Mouse (Mus musculus) stomach, embryonic 14.5 days (tissue): ENCODE data around the gene Tfcp2. TPM values are rescaled to one million over a fixed set of nuclear protein-coding genes. Genes with fewer than 3 reads are reported as not detected.
"Not testable (repeated sequence)": the region's sequence is repeated elsewhere in the genome, so short reads cannot be mapped to it uniquely, and the experiment has no call there.

ENCODE experiments used
- ATAC-seq: fragments of 200-750 bp; cut with Nextera tagmentation; 2 replicates; pipeline ENCODE4 v1.8.0; 2017; ENCODE audit warnings: low read depth, moderate TSS enrichment; ENCODE audit not compliant: insufficient number of reproducible peaks, insufficient read depth, low FRiP score
- H3K27ac ChIP-seq: fragments of 300-500 bp; sonication (generic); 2 replicates; pipeline ENCODE4 v1.5.1; 2014; ENCODE audit warnings: mild to moderate bottlenecking, low read length, moderate library complexity, mixed read lengths
- H3K27me3 ChIP-seq: fragments of 300-500 bp; sonication (generic); 2 replicates; pipeline ENCODE4 v1.6.1; 2014; ENCODE audit warnings: low read length, control low read depth, mixed read lengths; ENCODE audit not compliant: control insufficient read depth, insufficient read depth
- H3K36me3 ChIP-seq: fragments of 300-500 bp; sonication (generic); 2 replicates; pipeline ENCODE4 v1.6.1; 2014; ENCODE audit warnings: mild to moderate bottlenecking, control low read depth, low read length, moderate library complexity, mixed read lengths; ENCODE audit not compliant: control insufficient read depth, insufficient read depth
- H3K4me1 ChIP-seq: fragments of 300-500 bp; sonication (generic); 2 replicates; pipeline ENCODE4 v1.6.1; 2014; ENCODE audit warnings: low read length, control low read depth, mixed read lengths; ENCODE audit not compliant: control insufficient read depth, insufficient read depth
- H3K4me2 ChIP-seq: fragments of 300-500 bp; sonication (generic); replicated peaks from 2 replicates; pipeline ENCODE4 v1.6.1; 2014; ENCODE audit warnings: low read depth, low read length, control low read depth
- H3K4me3 ChIP-seq: fragments of 300-500 bp; sonication (generic); 2 replicates; pipeline ENCODE4 v1.5.1; 2014; ENCODE audit warnings: low read depth, low read length, control low read depth
- H3K9ac ChIP-seq: fragments of 300-500 bp; sonication (generic); replicated peaks from 2 replicates; pipeline ENCODE4 v1.6.1; 2014; ENCODE audit warnings: low read depth, mild to moderate bottlenecking, control low read depth, low read length, moderate library complexity, mixed read lengths
- H3K9me3 ChIP-seq: fragments of 300-500 bp; sonication (generic); 2 replicates; pipeline ENCODE4 v1.6.1; 2016; ENCODE audit warnings: low read depth, low read length, control low read depth; ENCODE audit not compliant: control insufficient read depth
- WGBS: fragments of 180-500 bp; shearing (Covaris S2); extraction: QIAGEN DNeasy Blood & Tissue Kit; methylation state at CpG from one replicate; pipeline ENCODE4 v1.1.7; 2014; 5-methylcytosine and 5-hydroxymethylcytosine counted together
- polyA plus RNA-seq: library from polyadenylated mRNA; unstranded; fragments of >200 nt; fragmentation: Nextera tagmentation; extraction: Ambion mirVana; gene quantifications from 2 replicates; pipeline ENCODE4 v1.2.1, GENCODE M21; 2014

Gene Tfcp2
- polyA plus RNA-seq, 1 experiment from 2014 or later = 30.1 TPM

DNA sequence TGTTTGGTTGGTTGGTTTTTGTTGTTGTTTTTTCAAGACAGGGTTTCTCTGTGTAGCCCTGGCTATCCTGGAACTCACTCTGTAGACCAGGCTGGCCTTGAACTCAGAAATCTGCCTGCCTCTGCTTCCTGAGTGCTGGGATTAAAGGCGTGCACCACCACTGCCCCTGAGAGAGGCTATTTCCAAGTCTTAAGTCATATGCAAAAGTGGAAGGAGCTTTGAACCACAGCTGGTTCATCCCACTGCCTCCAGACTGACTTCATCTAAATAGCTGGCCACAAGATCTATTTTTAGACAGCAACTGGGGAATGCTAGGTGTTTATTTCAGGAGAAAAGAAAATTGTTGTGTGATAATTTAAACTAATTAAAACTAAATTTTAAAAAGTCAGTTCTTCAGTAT is 63.5 kb downstream of the Tfcp2 start:
- ATAC-seq, H3K27me3 ChIP-seq, H3K9ac ChIP-seq, H3K4me3 ChIP-seq, H3K27ac ChIP-seq, H3K9me3 ChIP-seq, H3K4me2 ChIP-seq: not testable (repeated sequence)
- 83% methylated on average over 1 of the region's 1 CpGs for WGBS
- H3K4me1 ChIP-seq = peaks cover 34% of the 10 kb centered on the region
- peaks cover 43% of the 10 kb centered on the region for H3K36me3 ChIP-seq

DNA sequence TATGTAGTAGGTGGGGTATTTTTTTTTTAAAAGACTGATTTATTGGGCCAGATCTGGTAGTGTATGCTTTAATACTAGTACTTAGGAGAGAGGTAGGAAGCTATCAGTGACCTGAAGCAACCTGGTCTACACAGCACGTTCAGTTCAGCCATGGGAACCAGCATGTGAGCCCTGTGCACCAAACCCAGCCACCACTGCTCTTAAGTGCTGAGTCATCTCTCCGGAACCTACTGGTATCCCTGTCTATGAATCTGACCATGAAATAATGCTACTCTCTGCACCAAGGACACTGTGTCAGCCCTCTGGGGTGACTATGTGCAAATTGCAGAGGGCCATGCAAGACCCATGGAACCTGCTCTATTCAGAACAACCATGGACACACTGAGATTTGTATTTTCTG is 64.8 kb downstream of the Tfcp2 start:
- H3K27me3 ChIP-seq = no peaks in the 10 kb centered on the region

DNA sequence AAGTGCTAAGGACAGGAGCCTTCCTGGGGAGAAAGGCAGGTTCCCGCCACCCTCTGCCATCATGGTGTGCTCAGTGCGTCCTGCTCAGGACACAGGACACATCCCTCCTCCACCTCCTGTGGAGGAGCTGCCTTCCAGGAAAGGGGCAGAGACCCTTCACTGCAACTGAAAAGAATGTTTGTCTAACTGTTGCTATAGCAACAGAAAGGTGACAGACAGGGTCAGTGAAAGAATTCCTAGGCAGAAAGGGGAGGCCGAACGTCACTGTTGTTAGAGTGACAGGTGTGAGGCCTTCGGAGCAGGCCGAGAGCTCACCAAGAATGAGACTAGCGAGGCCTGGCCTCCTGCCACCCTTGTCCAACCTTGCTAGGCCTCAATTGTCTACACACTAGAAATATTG is 65.4 kb downstream of the Tfcp2 start:
- Histone ChIP-seq H3K9me3 (no peaks in the 10 kb centered on the region), H3K27ac (no peak overlapping the region), H3K4me3 (no peak overlapping the region), H3K4me2 (no peak overlapping the region), H3K9ac (no peak overlapping the region), H3K4me1 (peaks cover 17% of the 10 kb centered on the region; the same call in 1 of the 2 replicates), H3K27me3 (no peaks in the 10 kb centered on the region), H3K36me3 (peaks cover 59% of the 10 kb centered on the region)
- WGBS = 27% methylated on average over 7 of the region's 7 CpGs
- ATAC-seq = no peak; the same call in 1 of the 2 replicates

More for the DNA sequence above, 64.8 kb downstream of the Tfcp2 start:
- WGBS = 72% methylated on average over 2 of the region's 2 CpGs
- Histone ChIP-seq H3K4me1 (peaks cover 21% of the 10 kb centered on the region; the same call in 1 of the 2 replicates), H3K36me3 (peaks cover 53% of the 10 kb centered on the region), H3K9me3 (no peaks in the 10 kb centered on the region), H3K4me2 (no peak overlapping the region), H3K27ac (no peak overlapping the region), H3K9ac (no peak overlapping the region), H3K4me3 (no peak overlapping the region)
- ATAC-seq = no peak

DNA sequence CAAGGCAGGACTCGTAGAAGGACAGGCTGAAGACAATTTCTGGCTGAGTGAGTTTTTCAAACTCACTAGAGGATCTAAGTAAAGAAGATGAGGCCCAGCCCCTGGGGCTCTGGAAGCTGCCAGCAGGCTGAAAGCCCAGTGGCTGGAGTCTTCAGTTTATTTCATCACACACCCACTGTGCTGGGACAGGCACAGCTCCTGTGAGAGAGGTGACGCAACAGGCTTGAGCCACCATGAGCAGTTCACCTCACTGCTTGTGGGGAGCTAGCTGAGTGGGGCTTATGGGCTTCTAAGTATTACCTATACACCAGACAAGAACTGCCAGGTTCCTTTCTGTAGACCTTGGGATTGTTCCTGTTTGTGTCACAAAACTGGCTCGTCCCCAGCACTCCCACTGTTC is 66.2 kb downstream of the Tfcp2 start:
- Histone ChIP-seq H3K27ac (no peak overlapping the region), H3K4me2 (no peak overlapping the region), H3K9me3 (no peaks in the 10 kb centered on the region), H3K4me1 (peaks cover 15% of the 10 kb centered on the region; the same call in 1 of the 2 replicates), H3K9ac (no peak overlapping the region), H3K27me3 (no peaks in the 10 kb centered on the region), H3K4me3 (no peak overlapping the region), H3K36me3 (peaks cover 67% of the 10 kb centered on the region)
- WGBS = 81% methylated on average over 3 of the region's 3 CpGs
- ATAC-seq = no peak

DNA sequence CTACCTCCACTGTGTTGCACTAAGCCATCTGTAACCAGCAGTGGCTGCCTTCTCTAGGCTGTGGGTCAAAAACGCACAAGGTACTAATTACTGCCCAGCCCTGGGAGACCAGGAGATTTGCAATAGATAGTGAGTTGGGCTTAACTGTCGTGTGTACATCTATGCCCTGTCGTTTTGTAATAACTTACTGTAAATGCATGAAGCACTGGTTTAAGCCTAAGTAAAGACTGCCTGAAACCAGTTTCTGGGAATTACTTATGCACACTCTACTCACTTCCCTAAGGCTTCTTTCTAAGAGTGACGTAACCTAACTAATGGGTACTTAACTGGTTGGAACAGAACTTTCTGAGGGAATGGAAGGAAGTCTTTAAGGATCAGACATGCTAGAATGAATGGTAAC is 72.9 kb downstream of the Tfcp2 start:
- Histone ChIP-seq H3K36me3 (peaks cover 68% of the 10 kb centered on the region), H3K9ac (no peak overlapping the region), H3K27me3 (no peaks in the 10 kb centered on the region), H3K4me1 (no peaks in the 10 kb centered on the region), H3K4me2 (no peak overlapping the region), H3K27ac (no peak overlapping the region), H3K9me3 (no peaks in the 10 kb centered on the region), H3K4me3 (no peak overlapping the region)
- WGBS = 82% methylated on average over 4 of the region's 4 CpGs
- no peak for ATAC-seq

DNA sequence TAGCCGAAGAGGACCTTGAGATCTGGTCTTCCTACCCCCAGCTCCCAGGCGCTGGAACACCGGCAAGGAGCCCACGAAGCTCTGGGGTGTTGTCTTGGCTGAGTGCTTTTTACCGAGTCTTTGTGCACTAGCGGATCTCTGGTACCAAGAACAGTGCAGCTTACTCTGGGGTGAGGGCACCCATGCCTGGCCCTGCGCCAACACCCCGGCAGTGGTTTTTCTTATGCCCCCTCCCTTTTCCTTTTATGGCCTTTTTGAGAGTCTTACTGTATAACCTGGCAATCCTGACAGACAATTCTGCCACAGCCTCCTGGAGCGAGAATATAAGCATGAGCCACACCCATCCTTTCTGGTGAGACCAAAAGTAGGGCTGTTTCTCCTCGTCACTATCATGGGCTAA is 73.5 kb downstream of the Tfcp2 start:
- Histone ChIP-seq H3K27ac (no peak overlapping the region), H3K27me3 (no peaks in the 10 kb centered on the region), H3K9ac (no peak overlapping the region), H3K4me2 (no peak overlapping the region), H3K4me3 (no peak overlapping the region), H3K9me3 (no peaks in the 10 kb centered on the region), H3K36me3 (peaks cover 68% of the 10 kb centered on the region), H3K4me1 (no peaks in the 10 kb centered on the region)
- no peak for ATAC-seq
- WGBS = 81% methylated on average over 10 of the region's 10 CpGs

DNA sequence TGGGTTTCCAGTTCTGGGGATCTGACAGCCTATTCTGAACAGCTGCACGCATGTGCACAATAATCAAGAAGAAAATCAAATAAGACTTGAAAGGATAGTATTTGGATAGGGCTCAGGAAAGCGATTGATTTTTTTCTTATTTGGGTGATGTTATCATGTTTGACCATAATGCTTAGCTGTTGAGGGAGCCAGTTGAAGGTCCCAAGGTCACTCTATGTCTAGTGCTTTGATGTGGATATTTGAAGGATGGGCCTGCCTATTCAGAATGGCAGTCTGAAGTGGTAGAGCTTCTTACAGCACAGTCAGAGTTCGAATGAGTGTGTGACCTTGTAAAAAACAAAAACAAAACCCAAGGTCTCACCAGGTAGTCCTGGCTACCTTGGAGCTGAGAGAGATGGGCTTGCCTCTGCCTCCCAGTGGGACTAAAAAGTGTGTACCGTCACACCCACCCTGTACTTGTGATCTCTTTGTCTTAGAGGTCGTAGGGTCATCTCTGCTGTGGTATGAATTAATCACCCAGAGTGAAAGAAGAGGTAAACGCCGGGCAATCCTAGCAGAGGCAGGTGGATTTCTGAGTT is 77.8 kb downstream of the Tfcp2 start:
- 65% methylated on average over 7 of the region's 7 CpGs for WGBS

DNA sequence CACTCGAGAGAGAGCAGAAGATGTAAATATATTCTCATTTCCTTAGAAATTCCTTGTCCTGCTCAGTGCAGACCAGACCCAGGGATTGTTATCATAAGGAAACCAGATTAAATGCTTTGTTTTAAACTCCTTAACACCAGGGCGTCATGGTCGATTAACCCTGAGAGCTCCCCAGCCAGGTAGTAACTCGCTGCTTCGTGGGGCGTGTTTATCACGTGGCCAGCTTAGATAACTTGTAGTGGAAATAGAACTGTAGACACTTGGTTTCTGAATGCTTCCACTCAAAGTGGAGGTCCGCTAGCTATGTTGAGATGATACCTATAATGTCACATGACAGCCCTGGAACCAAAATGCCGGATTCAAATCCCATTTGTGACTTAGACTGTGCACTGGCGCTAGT is 81.8 kb downstream of the Tfcp2 start:
- H3K9me3 ChIP-seq = no peaks in the 10 kb centered on the region
- WGBS = 58% methylated on average over 10 of the region's 10 CpGs
- peak overlapping the region; percentile 77 for H3K4me2 ChIP-seq
- H3K27ac ChIP-seq = no peak overlapping the region
- peaks cover 15% of the 10 kb centered on the region for H3K4me1 ChIP-seq
- no peaks in the 10 kb centered on the region for H3K27me3 ChIP-seq
- peak overlapping the region; percentile 60; the same call in 1 of the 2 replicates for H3K9ac ChIP-seq
- H3K4me3 ChIP-seq = peak overlapping the region; percentile 77
- no peak for ATAC-seq
- peaks cover 6% of the 10 kb centered on the region; the same call in 1 of the 2 replicates for H3K36me3 ChIP-seq

More for the DNA sequence above, 77.8 kb downstream of the Tfcp2 start:
- Histone ChIP-seq H3K27ac (no peak overlapping the region), H3K4me1 (peaks cover 10% of the 10 kb centered on the region), H3K27me3 (no peaks in the 10 kb centered on the region), H3K4me2 (no peak overlapping the region), H3K4me3 (no peak overlapping the region), H3K9ac (no peak overlapping the region), H3K9me3 (no peaks in the 10 kb centered on the region), H3K36me3 (peaks cover 38% of the 10 kb centered on the region)
- ATAC-seq = no peak

DNA sequence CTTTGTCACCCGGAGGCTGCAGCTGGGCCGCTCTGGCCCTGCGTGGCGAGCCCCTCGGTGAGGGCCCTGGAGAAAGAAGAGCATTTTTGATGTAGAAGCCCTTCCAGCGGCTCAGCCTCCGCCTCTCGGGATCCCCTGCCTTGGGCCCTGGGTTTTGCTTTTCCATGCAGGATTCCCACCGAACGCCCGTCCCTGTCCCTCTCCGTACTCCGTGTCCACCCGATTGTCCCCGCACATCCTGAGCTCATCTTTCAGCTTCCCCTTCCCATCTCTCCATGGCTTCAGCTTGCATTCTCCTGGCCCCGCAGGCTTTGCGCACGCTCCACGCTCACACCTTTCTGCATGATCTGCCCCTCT is 82.6 kb downstream of the Tfcp2 start:
- Histone ChIP-seq H3K4me3 (peak overlapping the region; percentile 77), H3K4me2 (peak overlapping the region; percentile 77), H3K36me3 (peaks cover 5% of the 10 kb centered on the region; the same call in 1 of the 2 replicates), H3K9me3 (no peaks in the 10 kb centered on the region), H3K4me1 (peaks cover 15% of the 10 kb centered on the region), H3K9ac (peak overlapping the region; percentile 60), H3K27ac (peak overlapping the region; percentile 39; the same call in 1 of the 2 replicates), H3K27me3 (no peaks in the 10 kb centered on the region)
- under 1% methylated on average over 19 of the region's 19 CpGs for WGBS
- ATAC-seq = 0 out of 2 replicates have a peak, but pooled peaks have one; percentile 1
